Mouse (Mus musculus) midbrain, postnatal 0 days (tissue): ENCODE results near the gene Diaph2. TPM values are rescaled to one million over a fixed set of nuclear protein-coding genes. Genes with fewer than 3 reads are reported as not detected.

Experiments used
- ATAC-seq: fragments of 200-750 bp; cut with Nextera tagmentation; 2 replicates; pipeline ENCODE4 v1.8.0; 2017; ENCODE audit warnings: moderate number of reproducible peaks, mild to moderate bottlenecking, moderate TSS enrichment, moderate library complexity; ENCODE audit not compliant: low FRiP score
- DNase-seq: peaks from one replicate; pipeline ENCODE4 v3.0.0-alpha.2; 2015; ENCODE audit warnings: low spot score
- H3K27ac ChIP-seq: fragments of 300-500 bp; sonication (generic); 2 replicates; pipeline ENCODE4 v1.5.1; 2014; ENCODE audit warnings: low read depth, mild to moderate bottlenecking, low read length, mixed read lengths
- H3K27me3 ChIP-seq: fragments of 300-500 bp; sonication (generic); 2 replicates; pipeline ENCODE4 v1.6.1; 2014; ENCODE audit warnings: low read length, control low read depth, mixed read lengths; ENCODE audit not compliant: insufficient read depth
- H3K36me3 ChIP-seq: fragments of 300-500 bp; sonication (generic); 2 replicates; pipeline ENCODE4 v1.6.1; 2014; ENCODE audit warnings: low read length, control low read depth, mixed read lengths; ENCODE audit not compliant: insufficient read depth
- H3K4me1 ChIP-seq: fragments of 300-500 bp; sonication (generic); 2 replicates; pipeline ENCODE4 v1.6.1; 2014; ENCODE audit warnings: mild to moderate bottlenecking, control low read depth, antibody characterized with exemption, low read length, mixed read lengths; ENCODE audit not compliant: insufficient read depth
- H3K4me2 ChIP-seq: fragments of 300-500 bp; sonication (generic); 2 replicates; pipeline ENCODE4 v1.6.1; 2014; ENCODE audit warnings: low read depth, mild to moderate bottlenecking, low read length, mixed read lengths; ENCODE audit not compliant: poor library complexity, severe bottlenecking
- H3K4me3 ChIP-seq: fragments of 300-500 bp; sonication (generic); 2 replicates; pipeline ENCODE4 v1.5.1; 2014; ENCODE audit warnings: low read depth, mild to moderate bottlenecking, low read length, moderate library complexity
- H3K9ac ChIP-seq: fragments of 300-500 bp; sonication (generic); replicated peaks from 2 replicates; pipeline ENCODE4 v1.6.1; 2014; ENCODE audit warnings: mild to moderate bottlenecking, low read length, moderate library complexity, mixed read lengths; ENCODE audit not compliant: poor library complexity, severe bottlenecking
- H3K9me3 ChIP-seq: fragments of 300-500 bp; sonication (generic); 2 replicates; pipeline ENCODE4 v1.6.1; 2016; ENCODE audit warnings: low read length, control low read depth
- CTCF ChIP-seq: IDR thresholded peaks from 2 replicates; pipeline ENCODE4 v1.5.1; 2016; ENCODE audit warnings: antibody characterized with exemption, mild to moderate bottlenecking
- WGBS: fragments of 180-500 bp; shearing (Covaris S2); extraction: QIAGEN DNeasy Blood & Tissue Kit; methylation state at CpG from one replicate; pipeline ENCODE4 v1.1.7; 2014; 5-methylcytosine and 5-hydroxymethylcytosine counted together
- polyA plus RNA-seq: library from polyadenylated mRNA; unstranded; fragments of >200 nt; fragmentation: Nextera tagmentation; extraction: Ambion mirVana; gene quantifications from 2 replicates; pipeline ENCODE4 v1.2.1, GENCODE M21; 2015
- total RNA-seq: library from RNA; depleted of rRNA; stranded (reverse); fragments of >200 nt; gene quantifications from 2 replicates; pipeline ENCODE4 v1.2.3, GENCODE M21; 2014

The Diaph2 gene
- total and polyA plus RNA-seq, 2 experiments from 2014 or later: 3.9 to 4.8 TPM

GRCm38 (mm10) chrX:129742981-129743380 lies 6.6 kb upstream of the Diaph2 start:
- Histone ChIP-seq H3K9me3 (no peaks in the 10 kb centered on the region), H3K27ac (no peak overlapping the region), H3K36me3 (no peaks in the 10 kb centered on the region), H3K9ac (no peak overlapping the region), H3K4me1 (no peaks in the 10 kb centered on the region), H3K4me2 (no peak overlapping the region), H3K27me3 (no peaks in the 10 kb centered on the region), H3K4me3 (no peak overlapping the region)
- no peak for DNase-seq
- ATAC-seq: no peak
- TF ChIP-seq CTCF: no peak
- 95% methylated on average over 3 of the region's 3 CpGs for WGBS

- TF ChIP-seq CTCF: no peak
- no peaks in the 10 kb centered on the region for H3K4me1 ChIP-seq
- H3K9me3 ChIP-seq: no peaks in the 10 kb centered on the region
- H3K9ac ChIP-seq: no peak overlapping the region
- no peak overlapping the region for H3K4me3 ChIP-seq
- ATAC-seq (no peak), DNase-seq (no peak)
- no peak overlapping the region for H3K4me2 ChIP-seq
- no peaks in the 10 kb centered on the region for H3K36me3 ChIP-seq
- WGBS: 72% methylated on average over 3 of the region's 3 CpGs
- H3K27ac ChIP-seq: no peak overlapping the region
- H3K27me3 ChIP-seq: no peaks in the 10 kb centered on the region
Measured at GRCm38 (mm10) chrX:129745976-129746375, 3.6 kb upstream of the Diaph2 start.

DNA sequence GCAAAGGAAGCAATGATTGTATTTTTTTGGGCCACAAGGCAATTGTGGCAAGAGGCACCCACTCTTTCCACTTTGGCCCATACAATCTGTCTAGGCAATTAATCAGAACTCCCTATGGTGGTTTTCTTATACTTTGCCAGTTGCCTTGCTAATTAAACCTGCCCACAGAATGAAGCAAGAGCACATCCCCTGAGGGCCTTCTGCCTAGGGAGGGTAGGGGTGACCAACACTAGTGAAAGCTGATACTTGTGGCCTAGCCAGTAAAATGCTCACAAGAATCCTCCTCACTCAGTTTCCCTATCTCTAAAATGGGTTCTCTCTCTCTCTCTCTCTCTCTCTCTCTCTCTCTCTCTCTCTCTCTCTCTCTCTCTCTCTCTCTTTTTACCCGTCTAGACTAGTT lies 440 bp upstream of the Diaph2 start:
- Histone ChIP-seq H3K27me3 (no peaks in the 10 kb centered on the region), H3K9me3 (no peaks in the 10 kb centered on the region), H3K27ac (no peak overlapping the region), H3K4me3 (peak overlapping the region; percentile 54), H3K4me2 (peak overlapping the region; percentile 40; the same call in 1 of the 2 replicates), H3K9ac (no peak overlapping the region), H3K36me3 (no peaks in the 10 kb centered on the region), H3K4me1 (no peaks in the 10 kb centered on the region)
- WGBS: 22% methylated on average over 1 of the region's 1 CpGs
- DNase-seq: no peak
- no peak for TF ChIP-seq CTCF
- ATAC-seq: no peak

GRCm38 (mm10) chrX:129750094-129750569 lies 590 bp downstream of the Diaph2 start:
- no peaks in the 10 kb centered on the region for H3K36me3 ChIP-seq
- peak overlapping the region; percentile 40 for H3K4me2 ChIP-seq
- WGBS: 28% methylated on average over 29 of the region's 31 CpGs
- no peaks in the 10 kb centered on the region for H3K27me3 ChIP-seq
- no peak for TF ChIP-seq CTCF
- peak overlapping the region; percentile 54 for H3K4me3 ChIP-seq
- H3K4me1 ChIP-seq: no peaks in the 10 kb centered on the region
- peak overlapping the region; percentile 55 for H3K9ac ChIP-seq
- no peaks in the 10 kb centered on the region for H3K9me3 ChIP-seq
- DNase-seq (peak; percentile 1), ATAC-seq (peak; percentile 68)
- no peak overlapping the region for H3K27ac ChIP-seq

- no peak overlapping the region; the same call in 1 of the 2 replicates for H3K9ac ChIP-seq
- no peaks in the 10 kb centered on the region for H3K36me3 ChIP-seq
- WGBS: 19% methylated on average over 6 of the region's 6 CpGs
- H3K4me2 ChIP-seq: peak overlapping the region; percentile 40
- DNase-seq (no peak), ATAC-seq (no peak)
- H3K4me3 ChIP-seq: peak overlapping the region; percentile 54
- H3K27ac ChIP-seq: no peak overlapping the region
- no peaks in the 10 kb centered on the region for H3K9me3 ChIP-seq
- H3K4me1 ChIP-seq: no peaks in the 10 kb centered on the region
- no peaks in the 10 kb centered on the region for H3K27me3 ChIP-seq
- TF ChIP-seq CTCF: no peak
Measured at GRCm38 (mm10) chrX:129750606-129751005, 1.1 kb downstream of the Diaph2 start.

- no peak for ATAC-seq
- no peak for TF ChIP-seq CTCF
- no peak overlapping the region for H3K9ac ChIP-seq
- no peaks in the 10 kb centered on the region for H3K9me3 ChIP-seq
- no peak for DNase-seq
- H3K27me3 ChIP-seq: no peaks in the 10 kb centered on the region
- H3K27ac ChIP-seq: no peak overlapping the region
- H3K36me3 ChIP-seq: no peaks in the 10 kb centered on the region
- H3K4me1 ChIP-seq: no peaks in the 10 kb centered on the region
- no peak overlapping the region for H3K4me3 ChIP-seq
- no peak overlapping the region for H3K4me2 ChIP-seq
Measured at GRCm38 (mm10) chrX:129756606-129757005, 7.1 kb downstream of the Diaph2 start.
